ENCODE assay signal across 23 mouse cellular contexts in the genomic region with DNA sequence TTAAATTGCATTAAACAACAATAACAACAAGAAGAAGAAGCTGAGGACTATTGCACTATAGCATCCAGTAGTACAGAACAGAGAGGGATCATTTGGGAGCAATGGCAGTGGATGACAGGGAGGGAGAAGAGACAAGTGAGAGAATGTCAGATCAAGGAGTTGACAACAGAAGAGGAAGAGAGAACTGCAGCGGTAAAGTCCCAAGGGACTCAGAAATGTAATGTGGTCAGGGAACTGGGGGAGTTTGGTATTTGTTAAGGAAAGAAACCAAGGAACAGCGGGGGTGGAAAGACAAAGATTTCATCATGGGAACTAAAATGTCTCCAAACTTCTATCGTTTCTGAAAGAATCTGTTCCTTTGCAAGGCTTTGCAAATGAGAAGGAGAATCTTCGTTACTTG.
"Had no signal": no experiment of that assay in that cellular context is flagged by ENCODE, and none has a peak within 500 bp of the region (broad histone marks: within the 10 kb centered on the region; RNA-seq: fewer than 3 reads in every experiment).

No protein-coding gene starts in this region.

- H3K9ac ChIP-seq: liver, postnatal 0 days; lung, embryonic 15.5 days; midbrain, embryonic 13.5 days; midbrain, embryonic 15.5 days; neural tube, embryonic 13.5 days; neural tube, embryonic 15.5 days; stomach, embryonic 15.5 days had no signal

- H3K27me3 ChIP-seq: lung, embryonic 15.5 days; megakaryocyte, embryonic 14.5 days; midbrain, embryonic 13.5 days; midbrain, embryonic 15.5 days; neural tube, embryonic 13.5 days; neural tube, embryonic 15.5 days; stomach, embryonic 15.5 days had no signal

- H3K9me3 ChIP-seq: lung, embryonic 15.5 days; megakaryocyte, embryonic 14.5 days; midbrain, embryonic 13.5 days; midbrain, embryonic 15.5 days; neural tube, embryonic 13.5 days; neural tube, embryonic 15.5 days; stomach, embryonic 15.5 days had no signal

- DNase-seq: liver, postnatal 0 days; lung, adult 2 months; lung, postnatal 14 days; lung, postnatal 36 days; retina, postnatal 1 day; right cerebral cortex, adult 18-20 months; right cerebral cortex, postnatal 25 days; right cerebral cortex, postnatal 4 days; spleen, adult 18-20 months; thymus, adult 2 months; thymus, postnatal 25 days; thymus, postnatal 4 days had no signal

- H3K36me3 ChIP-seq: lung, embryonic 15.5 days; midbrain, embryonic 13.5 days; midbrain, embryonic 15.5 days; neural tube, embryonic 13.5 days; neural tube, embryonic 15.5 days; stomach, embryonic 15.5 days had no signal

- H3K27ac ChIP-seq: lung, embryonic 15.5 days; macrophage; midbrain, embryonic 13.5 days; midbrain, embryonic 15.5 days; neural tube, embryonic 13.5 days; neural tube, embryonic 15.5 days; stomach, embryonic 15.5 days; stomach, postnatal 0 days had no signal

- H3K4me3 ChIP-seq: lung, embryonic 15.5 days; megakaryocyte, embryonic 14.5 days; midbrain, embryonic 13.5 days; midbrain, embryonic 15.5 days; myocyte; neural tube, embryonic 13.5 days; neural tube, embryonic 15.5 days; stomach, embryonic 15.5 days had no signal

- H3K4me2 ChIP-seq: lung, embryonic 15.5 days; midbrain, embryonic 11.5 days; midbrain, embryonic 13.5 days; midbrain, embryonic 15.5 days; neural tube, embryonic 13.5 days; neural tube, embryonic 15.5 days; stomach, embryonic 15.5 days had no signal

- H3K4me1 ChIP-seq: lung, embryonic 15.5 days; stomach, embryonic 15.5 days had no signal
